Mouse (Mus musculus): ENCODE measurements around the gene Camk1. TPM values are rescaled to one million over a fixed set of nuclear protein-coding genes. Genes with fewer than 3 reads are reported as not detected.

The Camk1 gene
- total and polyA plus RNA-seq, 2 experiments from 2014 or later = 96.5 to 109 TPM

DNA sequence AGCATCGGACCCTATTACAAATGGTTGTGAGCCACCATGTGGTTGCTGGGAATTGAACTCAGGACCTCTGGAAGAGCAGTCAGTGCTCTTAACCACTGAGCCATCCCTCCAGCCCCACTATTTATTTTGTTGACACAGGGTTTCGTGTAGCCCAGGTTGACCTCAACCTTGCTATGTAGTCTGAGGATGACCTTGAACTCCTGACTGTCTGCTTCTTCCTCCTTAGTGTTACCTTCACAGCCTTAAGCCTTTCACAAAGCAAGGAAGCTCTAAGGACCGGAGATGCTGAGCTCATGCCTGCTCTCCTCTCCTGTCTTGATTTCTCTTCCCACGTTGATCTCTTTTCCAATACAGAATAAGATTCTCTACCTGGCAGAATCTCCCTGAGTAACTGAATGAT is 3.1 kb upstream of the Camk1 start:
- WGBS = 80% methylated on average over 4 of the region's 4 CpGs
- H3K9ac ChIP-seq (replicated peaks; ENCODE audit: low read length) = no peak overlapping the region
- H3K4me1 ChIP-seq (ENCODE audit: insufficient read depth, low read length) = peaks cover 10% of the 10 kb centered on the region; the same call in 1 of the 2 replicates
- H3K36me3 ChIP-seq (ENCODE audit: insufficient read depth, low read length) = no peaks in the 10 kb centered on the region
- no peak overlapping the region for H3K4me3 ChIP-seq (ENCODE audit: low read length)
- H3K27me3 ChIP-seq (ENCODE audit: insufficient read depth, low read length) = no peaks in the 10 kb centered on the region
- H3K9me3 ChIP-seq (ENCODE audit: low read length) = no peaks in the 10 kb centered on the region
- ATAC-seq (no peak), DNase-seq (ENCODE audit: low spot score) (no peak)
- H3K27ac ChIP-seq = no peak overlapping the region
- no peak overlapping the region for H3K4me2 ChIP-seq (ENCODE audit: low read depth, low read length)
- TF ChIP-seq CTCF (IDR thresholded peaks at IDR 0.05; ENCODE audit: low read depth) = no peak

DNA sequence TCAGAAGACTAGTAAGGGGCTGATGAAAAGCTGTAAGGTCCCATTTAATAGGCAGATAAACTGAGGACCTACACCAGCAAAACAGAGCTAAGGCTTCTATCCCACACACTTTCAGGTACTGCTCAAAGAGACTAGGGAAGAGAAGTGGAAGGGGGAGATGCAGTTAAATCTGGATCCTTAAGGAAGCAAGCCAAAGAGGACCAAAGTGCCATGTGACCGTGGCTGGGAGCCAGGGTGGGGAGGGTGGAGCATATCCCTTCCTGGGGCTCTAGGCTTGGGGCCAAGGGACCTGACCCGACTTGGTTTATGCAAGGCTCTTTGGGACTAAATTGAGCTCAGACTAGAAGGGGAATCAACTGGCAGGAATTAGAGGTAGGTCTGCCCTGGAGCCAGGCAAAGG is 537 bp upstream of the Camk1 start:
- WGBS = 33% methylated on average over 2 of the region's 2 CpGs

DNA sequence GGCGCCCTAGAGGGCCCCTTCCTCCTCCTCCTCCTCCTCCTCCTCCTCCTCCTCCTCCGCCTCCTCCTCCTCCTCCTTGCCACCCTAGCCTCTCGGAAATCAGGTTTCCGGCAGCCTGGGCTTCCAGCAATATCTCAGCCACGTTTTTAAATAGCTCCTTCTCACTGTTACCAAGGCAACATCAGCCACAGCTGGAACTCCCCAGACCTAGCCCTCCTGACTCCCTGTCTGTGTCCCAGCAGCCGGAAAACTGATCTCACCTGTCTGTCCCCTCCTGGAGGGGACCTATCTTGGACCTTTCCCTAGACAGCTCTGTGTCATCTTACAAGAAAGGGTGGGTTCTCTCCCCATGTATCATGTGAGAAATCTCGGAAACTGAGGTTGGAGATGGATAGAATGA is 1.5 kb downstream of the Camk1 start:
- no peaks in the 10 kb centered on the region for H3K27me3 ChIP-seq (ENCODE audit: insufficient read depth, low read length)
- peaks cover 10% of the 10 kb centered on the region for H3K36me3 ChIP-seq (ENCODE audit: insufficient read depth, low read length)
- DNase-seq (ENCODE audit: low spot score) = peak; percentile 22
- 28% methylated on average over 5 of the region's 7 CpGs for WGBS
- no peaks in the 10 kb centered on the region for H3K9me3 ChIP-seq (ENCODE audit: low read length)
- TF ChIP-seq CTCF (IDR thresholded peaks at IDR 0.05; ENCODE audit: low read depth) = no peak
- H3K9ac ChIP-seq (replicated peaks; ENCODE audit: low read length) = peak overlapping the region; percentile 82; the same call in 1 of the 2 replicates
- peak; percentile 27 for ATAC-seq
- H3K27ac ChIP-seq = peak overlapping the region; percentile 76; the same call in 1 of the 2 replicates
- H3K4me1 ChIP-seq (ENCODE audit: insufficient read depth, low read length) = peaks cover 14% of the 10 kb centered on the region; the same call in 1 of the 2 replicates
- peak overlapping the region; percentile 81 for H3K4me2 ChIP-seq (ENCODE audit: low read depth, low read length)
- H3K4me3 ChIP-seq (ENCODE audit: low read length) = peak overlapping the region; percentile 55

More for the DNA sequence above, 537 bp upstream of the Camk1 start:
- Histone ChIP-seq H3K4me2 (ENCODE audit: low read depth, low read length) (peak overlapping the region; percentile 81), H3K27me3 (ENCODE audit: insufficient read depth, low read length) (no peaks in the 10 kb centered on the region), H3K36me3 (ENCODE audit: insufficient read depth, low read length) (peaks cover 10% of the 10 kb centered on the region), H3K4me1 (ENCODE audit: insufficient read depth, low read length) (peaks cover 14% of the 10 kb centered on the region; the same call in 1 of the 2 replicates), H3K9ac (replicated peaks; ENCODE audit: low read length) (peak overlapping the region; percentile 82; the same call in 1 of the 2 replicates), H3K27ac (peak overlapping the region; percentile 76; the same call in 1 of the 2 replicates), H3K9me3 (ENCODE audit: low read length) (no peaks in the 10 kb centered on the region), H3K4me3 (ENCODE audit: low read length) (peak overlapping the region; percentile 55; the same call in 1 of the 2 replicates)
- TF ChIP-seq CTCF (IDR thresholded peaks at IDR 0.05; ENCODE audit: low read depth) = no peak
- DNase-seq (ENCODE audit: low spot score) (peak; percentile 67), ATAC-seq (no peak)

DNA sequence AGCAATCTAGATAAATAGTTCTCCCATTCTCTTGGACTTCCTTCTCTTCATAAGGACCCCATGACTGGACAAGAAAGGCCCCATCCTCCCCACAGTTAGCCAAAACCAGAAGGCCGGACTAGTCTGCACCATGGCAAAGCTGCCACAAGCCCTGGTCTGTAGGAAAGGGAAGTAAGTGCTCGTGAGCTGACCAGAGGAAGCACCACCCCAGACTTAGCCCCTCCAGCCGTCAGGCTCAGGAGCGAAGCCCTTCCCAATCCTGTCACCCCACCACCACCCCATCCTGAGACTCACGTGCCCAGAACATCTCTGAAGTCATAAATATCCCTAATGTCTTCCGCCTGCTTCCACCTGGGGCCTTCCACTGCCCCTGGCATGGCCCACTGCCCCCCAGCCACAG is 2.2 kb downstream of the Camk1 start:
- no peaks in the 10 kb centered on the region for H3K27me3 ChIP-seq (ENCODE audit: insufficient read depth, low read length)
- H3K9me3 ChIP-seq (ENCODE audit: low read length) = no peaks in the 10 kb centered on the region
- H3K9ac ChIP-seq (replicated peaks; ENCODE audit: low read length) = peak overlapping the region; percentile 40
- H3K4me3 ChIP-seq (ENCODE audit: low read length) = no peak overlapping the region
- peak overlapping the region; percentile 56; the same call in 1 of the 2 replicates for H3K27ac ChIP-seq
- H3K4me2 ChIP-seq (ENCODE audit: low read depth, low read length) = peak overlapping the region; percentile 81
- TF ChIP-seq CTCF (IDR thresholded peaks at IDR 0.05; ENCODE audit: low read depth) = no peak
- peaks cover 10% of the 10 kb centered on the region for H3K36me3 ChIP-seq (ENCODE audit: insufficient read depth, low read length)
- DNase-seq (ENCODE audit: low spot score) (no peak), ATAC-seq (no peak)
- peaks cover 14% of the 10 kb centered on the region; the same call in 1 of the 2 replicates for H3K4me1 ChIP-seq (ENCODE audit: insufficient read depth, low read length)
- WGBS = 86% methylated on average over 6 of the region's 6 CpGs

DNA sequence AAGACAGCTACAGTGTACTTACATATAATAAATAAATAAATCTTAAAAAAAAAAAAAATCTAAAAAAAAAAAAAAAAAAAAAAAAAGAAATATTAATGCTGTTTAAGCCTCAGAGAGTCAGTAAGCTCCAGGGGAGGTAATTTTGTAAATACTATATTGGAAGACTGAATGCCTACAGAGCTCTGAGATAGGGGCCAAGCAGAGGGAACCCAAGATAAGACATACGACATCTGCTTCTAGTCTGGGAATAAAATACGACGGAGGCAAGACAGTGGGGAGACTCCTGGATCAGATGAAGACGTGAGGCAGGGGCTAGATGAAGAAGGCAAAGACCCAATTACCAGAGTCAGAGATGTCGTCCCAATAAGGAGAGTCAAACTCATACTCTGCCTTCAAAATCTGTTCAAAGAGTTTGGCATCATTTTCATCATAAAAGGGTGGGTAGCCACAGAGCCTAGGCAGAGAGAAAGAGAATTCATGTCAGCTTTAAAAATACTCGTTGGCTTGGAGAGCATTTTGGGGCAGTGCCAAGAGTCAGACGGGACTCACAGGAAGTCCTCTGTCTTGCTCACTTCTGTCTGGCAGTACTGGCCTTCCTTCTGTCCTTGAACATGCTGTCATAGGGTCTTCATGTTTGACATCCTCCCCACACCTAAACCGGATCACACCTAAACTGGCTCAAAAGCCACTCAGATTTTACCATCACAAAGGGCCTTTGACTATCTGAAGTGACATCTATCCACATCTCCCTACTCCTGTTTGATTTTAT is 6.7 kb downstream of the Camk1 start:
- H3K9ac ChIP-seq (replicated peaks; ENCODE audit: low read length) = no peak overlapping the region
- WGBS = 45% methylated on average over 8 of the region's 8 CpGs
- H3K27me3 ChIP-seq (ENCODE audit: insufficient read depth, low read length) = no peaks in the 10 kb centered on the region
- no peak for ATAC-seq
- peaks cover 36% of the 10 kb centered on the region for H3K36me3 ChIP-seq (ENCODE audit: insufficient read depth, low read length)
- H3K4me2 ChIP-seq (ENCODE audit: low read depth, low read length) = no peak overlapping the region
- H3K4me1 ChIP-seq (ENCODE audit: insufficient read depth, low read length) = peaks cover 5% of the 10 kb centered on the region; the same call in 1 of the 2 replicates
- H3K27ac ChIP-seq = no peak overlapping the region
- no peaks in the 10 kb centered on the region for H3K9me3 ChIP-seq (ENCODE audit: low read length)
- DNase-seq (ENCODE audit: low spot score) = peak; percentile 29
- no peak for TF ChIP-seq CTCF (IDR thresholded peaks at IDR 0.05; ENCODE audit: low read depth)
- H3K4me3 ChIP-seq (ENCODE audit: low read length) = no peak overlapping the region

DNA sequence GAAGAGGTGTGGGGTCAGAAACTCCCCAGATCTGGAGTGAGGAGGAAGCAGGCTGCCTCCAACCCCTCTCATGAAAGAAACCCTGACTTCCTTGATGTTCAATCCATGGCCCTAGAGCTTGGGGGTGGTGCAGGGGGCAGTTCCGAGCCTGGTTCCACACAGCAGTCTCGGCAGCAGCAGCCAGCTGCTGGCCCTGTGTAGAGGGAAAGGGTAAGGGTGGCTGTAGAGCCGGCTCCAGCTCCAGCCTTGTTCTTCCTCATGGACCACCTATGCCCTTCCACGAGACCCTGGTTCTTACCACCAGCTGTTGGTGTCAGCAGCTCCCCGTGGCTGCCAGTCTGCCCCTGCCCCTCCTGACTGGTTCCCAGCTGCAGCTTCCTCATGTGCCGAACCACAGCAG is 9.6 kb downstream of the Camk1 start:
- Histone ChIP-seq H3K4me3 (ENCODE audit: low read length) (no peak overlapping the region), H3K9ac (replicated peaks; ENCODE audit: low read length) (no peak overlapping the region), H3K27me3 (ENCODE audit: insufficient read depth, low read length) (no peaks in the 10 kb centered on the region), H3K9me3 (ENCODE audit: low read length) (no peaks in the 10 kb centered on the region), H3K27ac (no peak overlapping the region; the same call in 1 of the 2 replicates), H3K4me1 (ENCODE audit: insufficient read depth, low read length) (no peaks in the 10 kb centered on the region), H3K36me3 (ENCODE audit: insufficient read depth, low read length) (peaks cover 26% of the 10 kb centered on the region), H3K4me2 (ENCODE audit: low read depth, low read length) (no peak overlapping the region)
- DNase-seq (ENCODE audit: low spot score) (no peak), ATAC-seq (no peak)
- TF ChIP-seq CTCF (IDR thresholded peaks at IDR 0.05; ENCODE audit: low read depth) = no peak
- WGBS = 81% methylated on average over 6 of the region's 6 CpGs

All from hindbrain, postnatal 0 days (tissue).